Mouse (Mus musculus) retina, adult 2 months (tissue): Measurements from ENCODE around the gene Ski.

ENCODE experiments used
- DNase-seq: peaks from one replicate; pipeline ENCODE4 v3.0.0-alpha.2; 2012; ENCODE audit warnings: low read depth, low spot score

Gene Ski

DNA sequence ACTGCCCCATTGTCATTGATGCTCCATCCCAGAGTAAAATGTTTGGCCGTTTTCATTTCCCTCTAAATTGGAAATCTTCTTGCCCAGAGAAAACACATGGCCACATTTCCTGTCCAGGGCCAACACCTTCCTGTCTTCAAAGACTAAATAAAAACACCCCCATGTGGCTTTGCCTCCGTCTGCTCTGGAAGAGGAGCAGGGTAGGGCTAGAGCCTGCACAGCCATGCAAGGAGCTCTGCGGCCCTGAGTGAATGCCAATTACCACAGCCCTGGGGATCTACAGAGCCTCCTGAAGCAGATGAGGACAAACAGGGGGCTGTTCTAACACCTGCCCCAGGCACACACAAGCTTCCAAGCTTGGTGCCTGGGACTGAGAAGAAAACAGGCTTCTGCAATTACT, 46.2 kb downstream of the Ski start:
- no peak for DNase-seq

DNA sequence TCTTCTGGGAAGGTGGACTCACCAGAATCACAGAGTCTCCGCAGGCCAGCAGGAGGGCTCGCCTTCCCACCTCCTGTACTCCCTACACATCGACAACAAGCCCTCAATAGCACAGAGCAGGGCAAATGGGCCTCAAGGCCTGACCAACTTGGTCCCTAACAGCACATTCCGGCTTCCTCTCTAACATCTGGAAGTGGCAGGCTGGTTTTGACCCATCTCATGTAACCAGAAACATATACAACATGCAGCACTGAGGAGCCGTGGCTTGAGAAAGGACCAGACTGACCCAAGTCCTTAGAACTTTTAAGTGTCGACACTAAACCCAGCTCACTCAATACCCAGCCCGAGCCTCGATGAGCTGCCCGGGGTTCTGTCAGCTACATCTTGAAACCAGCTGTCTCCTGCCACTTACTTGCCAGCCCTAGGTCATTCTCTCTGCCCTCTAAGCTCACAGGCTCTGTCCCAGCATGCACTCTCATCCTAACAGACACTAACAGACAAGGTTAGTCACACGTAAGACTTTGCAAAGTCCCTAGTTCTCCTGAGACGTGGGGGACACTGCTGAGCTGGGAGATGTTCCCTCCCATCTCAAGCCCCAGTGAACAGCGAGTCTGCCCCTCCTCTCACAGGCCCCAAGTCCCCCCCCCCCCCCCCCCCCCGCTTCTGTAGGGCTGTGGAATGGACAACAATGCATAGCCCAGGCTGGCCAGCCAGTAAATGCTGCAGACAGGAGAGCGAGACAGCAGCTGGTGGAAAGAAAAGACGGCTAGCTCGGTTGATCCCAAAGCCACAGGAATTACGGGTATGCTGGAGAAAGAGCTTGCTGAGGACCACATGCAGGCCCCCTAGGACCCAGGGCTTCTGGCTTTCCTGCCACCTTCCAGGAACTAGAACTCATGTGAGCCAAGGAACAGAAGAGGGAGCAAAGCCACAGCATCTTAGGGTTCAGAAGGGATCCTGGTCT, 48.3 kb downstream of the Ski start:
- DNase-seq, result no peak

DNA sequence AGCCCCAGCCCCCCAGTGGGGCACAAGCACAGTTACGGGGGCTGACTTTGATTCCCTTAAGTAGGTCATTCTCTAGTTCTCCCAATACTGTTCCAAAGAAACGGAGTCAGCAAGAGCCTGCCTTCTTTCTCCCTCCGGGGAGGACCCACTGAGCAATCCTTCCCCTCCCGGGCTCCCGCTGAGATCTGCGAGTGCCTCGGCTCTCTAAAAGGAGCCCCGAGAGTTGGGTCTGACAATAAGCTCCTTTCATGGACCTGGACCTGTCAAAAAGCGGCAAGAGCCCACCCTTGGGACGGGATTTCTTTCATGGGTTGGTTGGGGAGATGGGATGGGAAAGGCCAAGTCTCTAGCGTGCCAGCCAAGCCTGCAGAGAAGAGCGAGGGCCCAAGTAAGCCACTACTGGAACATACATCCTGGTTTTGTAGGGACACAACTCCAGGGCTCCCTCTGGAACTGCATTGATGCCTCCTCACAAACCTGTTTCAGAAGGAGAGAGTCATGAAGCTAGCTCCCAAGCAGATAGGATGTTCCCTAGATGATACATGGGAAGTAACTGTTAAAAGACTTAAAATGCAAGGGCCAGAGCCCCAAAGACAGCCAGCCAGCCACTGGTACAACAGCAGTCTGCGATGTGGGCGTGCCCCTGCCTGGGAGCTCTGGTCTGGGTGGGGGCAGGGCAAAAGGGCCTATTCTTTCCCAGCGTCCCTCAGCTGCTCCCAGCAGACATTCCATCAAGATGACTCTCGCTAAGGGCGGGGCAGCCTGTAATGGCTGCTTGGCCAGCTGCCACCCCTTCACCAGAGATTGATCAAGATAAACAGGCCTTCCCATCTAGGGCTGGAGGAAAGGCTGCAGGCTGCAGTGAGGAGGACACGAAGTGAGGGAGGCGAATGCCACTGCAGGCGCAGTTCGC, 49.2 kb downstream of the Ski start:
- DNase-seq, result no peak

DNA sequence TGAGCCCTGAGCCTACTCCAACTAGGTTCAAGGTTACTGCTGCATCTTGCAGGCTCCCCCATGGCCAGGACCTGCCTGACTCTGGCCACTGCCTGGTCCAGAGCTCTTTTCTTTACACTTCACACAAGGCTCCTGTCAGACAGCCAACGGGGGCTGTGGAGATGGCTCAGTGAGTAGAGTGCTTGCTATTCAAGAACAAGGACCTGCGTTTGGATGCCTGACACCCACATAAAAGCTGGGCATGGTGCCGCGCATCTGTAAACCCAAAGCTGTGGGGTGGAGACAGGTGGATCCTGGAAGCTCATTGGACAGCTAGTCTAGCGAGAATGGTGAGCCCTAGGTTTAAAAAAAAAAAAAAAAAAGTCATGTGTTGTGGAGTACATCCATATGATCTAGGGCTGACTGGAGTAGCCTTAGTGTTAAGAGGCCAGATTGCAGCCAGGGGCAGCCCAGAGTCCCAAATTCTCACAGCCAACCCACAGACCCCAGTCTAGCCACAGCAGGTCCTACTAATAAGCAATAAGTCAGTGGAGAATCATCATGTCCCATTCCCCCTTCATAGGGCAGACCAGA, 50.3 kb downstream of the Ski start:
- no peak for DNase-seq

DNA sequence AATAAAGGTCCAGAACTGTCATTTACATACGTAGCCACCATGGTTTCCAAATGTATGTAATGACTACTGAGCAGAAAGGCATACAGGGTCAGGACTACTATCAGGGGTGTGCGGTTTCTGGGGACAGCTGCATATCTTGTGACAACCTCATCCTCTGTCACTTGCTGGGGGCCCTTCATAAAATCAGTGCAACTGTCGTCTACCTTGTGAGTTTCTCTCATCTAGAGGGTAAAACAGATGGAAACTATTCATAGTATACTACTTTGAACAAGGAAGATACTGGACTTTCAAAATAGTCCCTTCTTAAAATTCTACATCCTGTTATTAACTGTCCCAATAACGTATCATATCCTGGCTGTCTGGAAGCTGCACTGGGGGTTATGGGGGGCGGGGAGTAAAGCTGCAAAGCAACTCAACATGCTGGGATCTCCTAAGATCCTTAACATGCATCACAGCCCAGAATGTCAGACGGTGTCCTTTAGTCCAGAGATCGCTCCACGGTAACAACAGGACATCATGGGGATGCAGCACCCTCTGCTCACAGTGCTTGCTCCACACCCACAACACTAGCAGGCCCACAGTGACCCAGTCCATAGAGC, 51.7 kb downstream of the Ski start:
- no peak for DNase-seq

DNA sequence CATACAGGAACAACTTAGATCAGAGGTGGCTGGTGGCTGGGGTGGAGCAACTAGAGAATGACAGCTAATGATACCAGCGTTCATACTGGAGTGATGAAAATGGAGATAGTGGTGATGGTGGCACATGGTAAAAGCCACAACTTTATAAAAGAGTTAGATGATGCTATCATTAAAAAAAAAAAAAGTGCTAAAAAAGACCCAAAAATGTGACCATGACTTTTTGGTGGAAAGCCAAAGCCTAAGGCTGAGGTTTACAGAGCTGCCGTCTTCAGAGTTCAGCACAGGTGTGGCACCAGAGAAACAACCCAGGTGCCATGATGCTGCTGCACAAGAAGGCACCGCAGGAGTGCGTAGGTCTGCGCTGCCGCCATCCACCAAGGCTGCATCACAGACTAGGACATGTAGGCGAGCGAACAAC, 53.5 kb downstream of the Ski start:
- no peak for DNase-seq

DNA sequence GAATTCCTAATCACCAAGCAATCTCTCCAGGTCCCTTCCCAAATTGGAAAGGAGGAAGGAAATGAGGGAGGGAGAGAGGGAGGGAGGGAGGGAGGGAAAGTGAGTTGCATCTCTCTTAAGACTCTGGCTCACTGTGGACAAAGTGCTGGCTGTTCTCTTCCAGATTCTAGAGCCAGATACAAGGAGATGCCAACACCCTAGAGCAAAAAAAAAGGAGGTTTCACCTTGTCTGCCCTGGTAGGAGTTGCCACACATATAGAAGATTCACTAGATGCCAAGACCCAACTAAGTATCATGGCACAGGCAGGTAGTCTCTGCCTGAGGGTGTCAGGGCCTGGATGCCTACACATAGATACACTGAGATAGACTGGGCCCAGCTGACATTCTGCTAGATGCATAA, 56.5 kb downstream of the Ski start:
- no peak for DNase-seq

DNA sequence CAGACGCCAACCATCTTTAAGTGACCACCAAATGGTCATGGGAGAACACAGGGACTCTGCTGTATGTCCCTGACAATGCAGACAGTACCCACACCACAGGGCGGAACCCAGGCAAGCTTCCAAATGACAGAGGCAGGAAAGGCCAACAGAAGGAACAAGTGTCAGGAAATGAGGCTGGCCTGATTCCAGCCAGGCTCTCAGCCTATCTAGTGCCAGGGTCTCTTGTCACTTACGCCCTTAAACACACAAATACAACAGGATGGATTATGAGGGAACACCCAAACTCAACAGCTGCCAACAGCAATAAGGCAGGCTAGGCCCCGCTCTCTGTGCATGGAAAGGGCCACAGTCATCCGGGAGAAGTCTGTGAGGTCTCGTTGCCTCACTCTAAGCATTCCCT, 57.8 kb downstream of the Ski start:
- no peak for DNase-seq

DNA sequence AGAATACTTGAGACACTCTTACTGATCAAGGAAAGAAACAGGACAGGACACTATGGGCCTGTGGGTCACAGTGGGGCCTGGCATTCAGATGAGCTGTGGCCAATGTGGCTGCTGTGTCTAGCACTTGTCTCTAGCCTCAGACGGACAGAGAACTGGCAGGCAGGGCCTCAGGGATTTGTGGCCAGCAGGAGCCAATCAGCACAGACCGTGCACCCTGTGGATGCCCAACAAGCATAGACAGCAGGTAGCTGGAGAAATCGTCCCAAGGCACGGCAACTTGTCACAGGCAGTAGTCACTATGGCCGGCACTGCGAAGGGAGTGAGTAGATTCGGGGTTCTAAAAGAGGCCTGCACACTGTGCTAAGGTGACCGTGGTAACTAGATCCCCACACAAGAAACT, 58.7 kb downstream of the Ski start:
- DNase-seq, result no peak

DNA sequence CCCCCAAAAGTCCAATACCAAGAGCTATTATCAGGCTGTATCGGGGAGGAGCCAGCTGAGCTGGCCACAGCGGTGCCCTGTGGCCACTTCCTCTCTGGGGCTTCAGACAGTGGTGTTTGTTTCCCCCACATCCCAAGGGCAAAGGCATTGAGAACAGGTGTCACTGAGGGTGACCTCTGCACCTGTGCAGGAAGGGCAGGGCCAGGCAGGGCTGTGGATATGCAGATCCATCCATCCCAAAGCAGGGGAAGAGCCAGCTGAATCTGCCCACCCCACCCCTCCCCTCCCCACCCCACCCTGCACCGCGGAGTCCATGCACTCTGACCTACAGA, 59.1 kb downstream of the Ski start:
- DNase-seq, result no peak

DNA sequence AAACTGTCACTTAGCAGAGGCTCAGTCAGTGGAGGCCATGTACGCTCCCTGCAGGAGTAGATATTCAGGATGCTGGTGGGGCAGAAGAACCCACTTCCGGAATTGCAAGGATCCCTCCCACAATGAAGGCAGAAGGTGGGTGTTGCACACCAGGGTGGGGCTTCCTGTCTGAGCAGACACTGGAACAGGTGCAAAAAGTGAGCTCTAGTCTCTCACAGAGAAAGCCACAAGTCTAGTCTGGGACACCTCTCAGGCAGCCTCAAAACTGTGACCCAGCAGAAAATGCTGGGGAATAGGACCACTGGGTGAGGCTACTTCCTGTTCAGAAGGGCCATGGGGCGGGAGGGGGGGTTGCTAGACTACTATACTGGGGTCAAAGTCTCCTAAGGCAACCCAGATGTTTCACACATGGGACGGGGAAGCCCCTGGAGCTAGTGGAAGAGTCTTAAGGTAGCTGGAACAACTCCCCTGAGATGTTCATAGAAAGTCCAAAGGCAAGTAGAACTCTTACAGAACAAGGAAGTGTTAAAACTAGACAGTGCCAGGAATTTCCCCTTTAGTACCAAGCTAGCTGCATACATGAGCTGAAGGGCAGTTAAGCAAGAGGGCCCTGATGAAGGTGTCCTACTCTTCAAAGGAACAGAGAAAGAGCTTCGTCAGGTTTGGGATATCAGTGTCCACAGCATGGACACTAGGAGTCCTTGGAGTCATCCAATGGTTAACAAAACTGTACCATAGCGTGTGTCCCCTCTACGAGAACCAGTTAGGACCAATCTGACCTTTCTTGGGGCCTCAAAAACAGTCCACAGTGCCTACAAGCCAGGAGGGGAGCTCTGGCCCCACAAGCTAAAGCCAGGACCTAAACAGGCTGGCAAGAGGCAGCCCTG, 59.7 kb downstream of the Ski start:
- DNase-seq, result no peak

DNA sequence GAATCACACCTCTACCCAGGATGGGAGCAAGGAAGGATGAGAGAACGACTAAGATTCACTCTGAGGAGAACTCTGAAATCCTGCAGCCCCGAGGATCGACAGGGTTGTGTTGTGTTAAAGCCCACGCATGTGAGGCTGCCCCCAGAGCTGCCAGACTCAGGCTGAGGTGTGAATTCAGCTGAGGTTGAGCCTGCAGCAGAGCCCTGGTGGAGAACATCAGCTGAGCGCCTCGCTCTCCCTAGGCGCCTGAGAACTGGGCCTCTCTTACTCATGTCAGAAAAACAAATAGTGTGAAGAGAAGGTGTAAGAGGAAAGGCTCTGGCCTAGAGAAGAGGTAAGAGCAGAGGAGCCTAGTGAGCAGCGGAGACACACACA, 63.9 kb downstream of the Ski start:
- DNase-seq, result no peak

DNA sequence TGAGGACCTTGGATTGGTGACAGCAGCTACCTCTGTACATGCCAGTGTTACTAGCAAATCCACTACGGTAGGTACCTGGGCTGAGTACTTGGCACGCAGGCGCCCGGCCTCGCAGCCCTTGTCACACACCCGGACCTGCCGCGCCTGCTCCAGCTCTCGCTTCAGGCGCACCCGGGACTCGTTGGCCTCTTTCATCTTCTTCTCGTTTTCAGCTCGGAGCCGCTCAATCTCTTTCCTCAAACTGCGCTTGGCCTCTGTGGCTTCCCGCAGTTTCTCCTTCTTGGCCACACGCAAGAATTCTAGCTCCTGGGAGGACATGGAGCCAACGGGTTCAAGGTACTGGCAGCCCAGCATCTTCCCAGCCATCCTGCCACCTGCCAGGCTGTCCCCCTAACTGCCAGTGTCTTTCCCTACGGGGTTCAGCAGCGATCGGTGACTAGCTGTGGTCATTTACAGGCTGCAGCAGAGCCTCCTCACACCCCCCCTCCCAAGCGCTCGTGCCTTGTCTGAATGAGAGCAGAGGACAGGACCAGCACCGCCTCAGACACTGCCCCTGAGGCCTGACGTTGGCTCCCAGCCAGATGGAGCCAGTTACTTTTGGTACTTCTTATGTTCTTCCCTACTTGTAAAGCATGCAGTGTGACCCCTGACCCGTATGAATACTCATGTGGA, 64.4 kb downstream of the Ski start:
- DNase-seq, result no peak

DNA sequence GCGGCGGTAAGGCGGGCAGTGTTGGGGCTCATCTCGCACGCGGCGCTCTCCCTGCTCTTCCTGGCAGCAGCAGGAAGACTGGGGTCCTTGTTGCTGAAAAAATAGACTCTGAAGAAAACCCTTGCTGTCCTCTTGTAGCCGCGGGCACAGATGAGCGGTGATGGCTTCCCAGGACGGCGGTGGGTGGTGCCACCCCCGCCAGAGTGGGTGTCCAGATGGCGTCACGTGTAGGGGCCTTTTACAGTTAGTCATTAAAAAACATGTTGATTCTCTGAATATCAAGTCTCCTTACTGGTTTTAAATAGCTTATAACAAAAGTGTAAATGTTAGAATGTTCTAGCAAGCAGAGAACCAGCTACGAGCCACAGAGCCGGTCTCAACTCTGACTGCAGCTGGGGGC, 65.7 kb downstream of the Ski start:
- no peak for DNase-seq

DNA sequence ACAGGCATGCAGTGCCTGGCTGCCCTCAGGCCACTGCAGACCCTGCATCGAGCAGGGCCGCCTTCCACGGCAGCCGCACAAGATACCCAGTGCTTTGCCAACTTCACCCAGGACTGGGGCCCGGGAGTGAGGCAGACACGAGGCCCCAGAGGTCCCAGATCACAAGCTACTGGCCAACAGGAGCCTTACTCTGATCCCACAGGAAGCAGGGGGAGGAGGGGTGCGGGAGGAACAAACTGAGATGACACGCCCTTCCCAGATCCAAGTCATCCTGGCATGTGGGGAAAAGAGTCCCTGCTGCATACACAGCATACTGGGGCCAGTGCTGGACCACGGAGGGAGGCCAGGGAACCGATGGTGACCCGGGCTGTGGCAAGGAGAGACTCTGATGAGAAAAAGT, 67.4 kb downstream of the Ski start:
- DNase-seq, result no peak

DNA sequence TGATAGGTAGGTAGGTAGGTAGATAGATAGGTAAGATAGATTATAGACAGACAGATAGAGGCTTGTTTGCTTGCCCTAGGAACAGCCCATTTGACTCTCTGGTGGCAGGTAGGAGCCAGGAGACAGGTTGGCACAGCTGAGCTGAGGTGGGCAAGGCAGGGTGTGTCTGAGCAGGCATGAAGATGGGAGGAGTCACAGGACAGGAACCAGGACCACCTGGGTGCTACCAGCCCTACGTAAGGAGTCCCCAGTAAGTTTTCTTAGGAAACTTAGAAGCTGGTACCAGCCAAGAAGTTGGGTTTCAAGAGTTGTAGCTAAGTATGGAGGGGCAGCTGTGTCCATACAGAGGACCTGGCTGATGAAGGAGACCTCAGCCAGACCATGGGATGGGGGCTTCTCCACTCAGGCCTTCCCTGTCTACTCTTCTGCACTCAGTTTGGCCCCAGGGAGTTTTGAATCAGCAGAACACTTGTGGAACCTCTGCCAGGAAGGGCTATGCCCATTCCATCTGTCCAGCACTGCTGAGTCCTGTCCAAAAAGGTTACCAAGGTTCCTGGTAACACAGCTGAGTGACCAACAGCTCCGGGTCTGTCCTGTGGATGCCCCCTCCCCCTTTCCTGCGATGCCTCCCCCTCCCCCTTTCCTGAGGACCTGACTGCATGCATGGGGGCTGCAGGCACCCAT, 68.9 kb downstream of the Ski start:
- no peak for DNase-seq

DNA sequence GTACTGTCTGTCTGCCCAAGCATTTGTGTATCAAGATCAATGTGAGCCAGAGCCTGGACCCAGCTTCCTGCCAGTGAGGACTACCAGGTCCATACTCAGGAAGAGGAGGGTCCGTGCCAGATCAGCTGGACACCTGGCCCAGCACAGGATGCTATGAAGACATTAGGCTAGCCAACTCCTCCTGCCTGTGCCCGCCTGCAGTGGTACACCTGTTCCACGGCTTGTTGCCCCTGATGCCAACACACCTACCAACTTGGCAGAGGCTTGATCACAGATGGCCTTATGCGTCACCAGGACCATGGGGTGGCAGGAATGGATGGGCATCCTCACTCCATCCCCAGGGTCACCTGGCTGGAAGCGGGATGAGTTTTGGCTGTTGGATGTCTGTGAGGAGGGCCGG, 69.9 kb downstream of the Ski start:
- no peak for DNase-seq

DNA sequence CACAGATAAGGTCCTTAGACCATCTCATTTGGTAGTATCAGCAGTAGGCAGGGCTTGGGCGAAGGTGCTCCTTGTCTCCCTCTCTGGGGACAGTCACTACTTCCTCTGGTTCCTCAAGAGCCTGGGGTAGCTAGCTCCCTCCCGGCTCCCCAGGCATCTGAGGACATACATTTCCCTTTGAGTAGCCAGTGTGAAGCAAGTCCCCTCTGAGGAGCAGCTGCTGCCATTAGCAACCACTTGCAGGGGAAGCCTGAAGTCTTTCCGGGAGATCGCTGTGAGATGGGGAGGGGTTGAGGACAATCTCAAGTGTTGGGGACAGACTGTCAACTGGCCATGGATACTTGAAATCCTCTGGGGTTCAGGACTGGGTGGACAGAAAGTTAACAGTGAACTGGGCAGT, 70.5 kb downstream of the Ski start:
- no peak for DNase-seq

DNA sequence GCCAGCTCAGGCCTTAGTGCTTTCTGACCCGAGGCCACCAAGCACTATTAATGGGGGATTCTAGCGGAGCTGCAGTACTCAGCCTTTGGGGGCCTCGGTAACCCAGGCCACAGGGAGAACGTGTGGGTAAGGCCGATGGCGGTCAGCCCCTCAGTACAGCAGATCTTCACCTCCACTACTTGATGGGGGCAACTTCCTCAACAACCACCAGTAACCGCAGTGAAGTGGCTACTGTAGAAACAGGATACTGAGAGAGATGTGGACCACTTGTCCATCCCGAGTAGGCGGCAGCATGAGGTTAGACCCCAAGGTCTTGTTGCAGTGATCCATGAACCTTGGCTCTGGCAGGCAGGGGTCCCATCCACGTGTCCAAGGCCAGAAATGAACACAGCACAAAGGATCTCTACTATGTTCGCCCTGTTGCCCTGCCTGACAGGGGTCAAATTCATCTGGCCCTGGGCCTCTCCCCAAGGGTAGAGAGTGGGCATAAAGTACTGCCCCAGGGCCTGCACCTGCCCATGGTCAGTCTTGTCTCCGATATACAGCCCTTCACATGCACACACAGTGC, 71.1 kb downstream of the Ski start:
- DNase-seq, result no peak
